Mouse (Mus musculus) limb, embryonic 11.5 days (tissue): ENCODE data around the gene Nr6a1. TPM values are rescaled to one million over a fixed set of nuclear protein-coding genes. Genes with fewer than 3 reads are reported as not detected.
A peak's percentile ranks its signal among the peaks of the same experiment; 100 is the strongest.

Experiments
- ATAC-seq: fragments of 200-750 bp; cut with Nextera tagmentation; 2 replicates; pipeline ENCODE4 v1.8.0; 2017; ENCODE audit warnings: low read depth; ENCODE audit not compliant: insufficient number of reproducible peaks, low FRiP score, low TSS enrichment
- DNase-seq: peaks from one replicate; pipeline ENCODE4 v3.0.0-alpha.2; 2015; ENCODE audit warnings: low spot score
- H3K27ac ChIP-seq: fragments of 300-500 bp; sonication (generic); replicated peaks from 2 replicates; pipeline ENCODE4 v1.5.1; 2014; ENCODE audit warnings: low read depth, mild to moderate bottlenecking, low read length
- H3K27me3 ChIP-seq: fragments of 300-500 bp; sonication (generic); 2 replicates; pipeline ENCODE4 v1.6.1; 2014; ENCODE audit warnings: mild to moderate bottlenecking, low read length, mixed read lengths; ENCODE audit not compliant: control insufficient read depth, insufficient read depth
- H3K36me3 ChIP-seq: fragments of 300-500 bp; sonication (generic); 2 replicates; pipeline ENCODE4 v1.6.1; 2014; ENCODE audit warnings: mild to moderate bottlenecking, low read length, moderate library complexity, mixed read lengths; ENCODE audit not compliant: control insufficient read depth, insufficient read depth
- H3K4me1 ChIP-seq: fragments of 300-500 bp; sonication (generic); 2 replicates; pipeline ENCODE4 v1.6.1; 2014; ENCODE audit warnings: low read length, mixed read lengths; ENCODE audit not compliant: control insufficient read depth, insufficient read depth
- H3K4me2 ChIP-seq: fragments of 300-500 bp; sonication (generic); 2 replicates; pipeline ENCODE4 v1.6.1; 2014; ENCODE audit warnings: low read depth, mild to moderate bottlenecking, moderate library complexity; ENCODE audit not compliant: severe bottlenecking
- H3K4me3 ChIP-seq: fragments of 300-500 bp; sonication (generic); 2 replicates; pipeline ENCODE4 v1.5.1; 2014; ENCODE audit warnings: low read depth, low read length
- H3K9ac ChIP-seq: fragments of 300-500 bp; sonication (generic); 2 replicates; pipeline ENCODE4 v1.6.1; 2014; ENCODE audit warnings: mild to moderate bottlenecking, low read length
- H3K9me3 ChIP-seq: fragments of 300-500 bp; sonication (generic); 2 replicates; pipeline ENCODE4 v1.6.1; 2016; ENCODE audit warnings: low read length; ENCODE audit not compliant: control insufficient read depth
- WGBS: fragments of 180-500 bp; shearing (Covaris S2); extraction: QIAGEN DNeasy Blood & Tissue Kit; methylation state at CpG from one replicate; pipeline ENCODE4 v1.1.7; 2014; 5-methylcytosine and 5-hydroxymethylcytosine counted together
- polyA plus RNA-seq: library from polyadenylated mRNA; unstranded; fragments of >200 nt; fragmentation: Nextera tagmentation; extraction: Ambion mirVana; gene quantifications from 2 replicates; pipeline ENCODE4 v1.2.1, GENCODE M21; 2014

Nr6a1 gene
- polyA plus RNA-seq, 1 experiment from 2014 or later, result 1.3 TPM

DNA sequence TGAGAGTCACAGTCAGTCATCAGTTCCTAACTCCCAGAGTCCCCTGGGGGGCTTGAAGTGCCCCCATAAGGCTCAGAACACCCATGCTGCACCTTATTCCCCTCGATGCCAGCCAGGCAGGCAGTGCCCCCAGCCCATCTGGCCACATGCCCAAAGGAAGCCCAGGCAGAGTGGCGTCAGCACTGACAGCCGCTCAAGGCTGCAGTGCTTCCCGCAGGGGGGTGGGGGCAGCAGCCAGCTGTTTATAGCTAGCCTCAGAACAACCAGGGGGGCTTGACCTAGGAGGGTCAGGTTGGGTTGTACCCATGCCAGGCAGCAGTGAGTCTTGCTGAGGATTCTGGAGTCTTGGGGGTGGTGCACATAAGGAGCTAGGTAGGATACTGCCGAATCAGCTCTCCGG is 220.8 kb downstream of the Nr6a1 start:
- Histone ChIP-seq H3K4me2 (no peak overlapping the region), H3K9ac (no peak overlapping the region), H3K36me3 (no peaks in the 10 kb centered on the region), H3K4me1 (peaks cover 3% of the 10 kb centered on the region; the same call in 1 of the 2 replicates), H3K4me3 (no peak overlapping the region), H3K27me3 (peaks cover 64% of the 10 kb centered on the region), H3K9me3 (no peaks in the 10 kb centered on the region), H3K27ac (no peak overlapping the region)
- no peak for DNase-seq
- WGBS, result 38% methylated on average over 6 of the region's 6 CpGs
- no peak for ATAC-seq

DNA sequence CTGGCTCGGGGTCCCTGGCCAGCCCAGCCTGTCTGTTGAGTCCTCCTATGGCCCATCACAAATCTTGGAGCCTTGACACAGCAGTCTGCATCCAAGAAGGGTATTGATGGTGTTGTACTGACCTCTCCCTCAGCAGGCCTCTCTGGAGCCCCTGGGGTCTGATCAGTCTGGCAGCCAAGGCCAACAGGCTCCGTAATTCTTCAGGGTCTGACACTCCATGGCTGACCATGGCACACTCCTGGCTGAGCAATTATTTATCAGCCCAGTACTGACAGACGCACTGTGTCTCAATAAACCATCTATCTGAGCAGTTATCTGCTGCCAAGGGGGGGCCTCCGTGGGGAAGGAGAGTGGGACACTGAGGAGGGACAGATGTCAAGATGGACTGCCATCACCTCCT is 222.5 kb downstream of the Nr6a1 start:
- Histone ChIP-seq H3K9ac (no peak overlapping the region), H3K4me2 (no peak overlapping the region), H3K4me3 (no peak overlapping the region), H3K36me3 (no peaks in the 10 kb centered on the region), H3K9me3 (no peaks in the 10 kb centered on the region), H3K27ac (no peak overlapping the region), H3K4me1 (no peaks in the 10 kb centered on the region), H3K27me3 (peaks cover 49% of the 10 kb centered on the region)
- DNase-seq (no peak), ATAC-seq (no peak)
- 67% methylated on average over 4 of the region's 4 CpGs for whole genome bisulfite sequencing

DNA sequence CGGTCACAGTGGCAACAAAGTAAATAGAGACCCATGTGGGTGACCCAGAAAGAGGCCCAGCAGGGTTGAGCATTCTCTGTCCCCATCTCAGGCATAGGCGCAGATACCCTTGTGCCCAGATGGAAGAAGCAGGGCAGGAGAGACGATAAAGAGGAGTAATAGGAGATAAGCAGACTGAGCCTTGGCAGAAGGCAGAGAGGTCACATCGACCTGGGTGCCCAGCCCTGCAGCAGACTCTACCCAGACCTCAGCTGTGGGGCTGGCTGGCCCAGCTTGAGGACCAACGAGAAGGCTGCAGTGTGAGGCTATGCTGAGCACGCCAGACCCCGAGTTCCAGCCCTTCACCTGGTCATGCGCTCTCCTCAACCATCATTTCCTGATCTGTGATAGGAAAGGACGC is 223.2 kb downstream of the Nr6a1 start:
- ATAC-seq (no peak), DNase-seq (no peak)
- Histone ChIP-seq H3K27me3 (peaks cover 42% of the 10 kb centered on the region), H3K4me1 (no peaks in the 10 kb centered on the region), H3K9me3 (no peaks in the 10 kb centered on the region), H3K9ac (no peak overlapping the region), H3K4me2 (no peak overlapping the region), H3K27ac (no peak overlapping the region), H3K4me3 (no peak overlapping the region), H3K36me3 (no peaks in the 10 kb centered on the region)
- 79% methylated on average over 9 of the region's 9 CpGs for WGBS

DNA sequence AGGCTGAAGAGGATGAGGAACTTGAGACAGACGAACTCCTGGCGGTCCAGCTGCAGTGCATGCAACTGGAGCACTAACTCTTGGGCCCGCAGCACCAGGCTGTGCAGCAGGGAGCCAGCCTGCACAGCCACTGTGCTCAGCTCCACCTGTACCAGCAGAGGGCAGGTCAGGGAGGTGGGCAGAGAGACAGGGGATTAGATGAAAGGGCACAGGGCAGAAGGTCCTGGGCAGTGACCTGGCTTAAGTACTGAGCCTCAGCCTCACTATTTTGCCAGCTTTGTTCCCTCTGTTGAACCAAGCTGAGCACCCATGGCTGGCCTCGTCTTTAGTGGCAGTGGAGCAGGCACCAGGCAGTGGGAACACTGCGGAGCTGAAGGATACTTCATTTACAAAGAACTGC is 227.3 kb downstream of the Nr6a1 start:
- 72% methylated on average over 5 of the region's 5 CpGs for WGBS
- Histone ChIP-seq H3K27me3 (peaks cover 6% of the 10 kb centered on the region), H3K9ac (no peak overlapping the region), H3K4me2 (no peak overlapping the region), H3K27ac (no peak overlapping the region), H3K4me3 (no peak overlapping the region), H3K9me3 (no peaks in the 10 kb centered on the region), H3K36me3 (no peaks in the 10 kb centered on the region), H3K4me1 (no peaks in the 10 kb centered on the region)
- no peak for DNase-seq
- ATAC-seq, result no peak

DNA sequence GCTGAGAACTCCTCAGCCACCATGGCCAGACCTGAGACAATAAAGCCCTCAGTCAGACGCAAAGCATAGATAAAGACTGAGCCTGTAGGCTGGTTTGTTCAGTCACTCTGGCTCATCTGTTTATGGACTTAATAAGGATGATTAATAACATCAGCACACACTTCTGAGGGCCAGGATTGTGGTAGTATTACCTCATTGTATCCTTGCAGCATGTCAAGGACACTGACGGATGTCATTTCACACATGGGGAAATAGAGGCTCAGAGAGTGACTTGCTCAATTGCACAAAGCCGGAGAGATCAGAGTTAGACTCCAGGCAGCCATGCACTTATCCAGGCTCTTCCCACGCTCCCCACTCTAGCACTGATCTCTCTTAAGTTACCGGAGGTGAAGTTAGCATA is 228.9 kb downstream of the Nr6a1 start:
- Histone ChIP-seq H3K9me3 (no peaks in the 10 kb centered on the region), H3K4me1 (no peaks in the 10 kb centered on the region), H3K27me3 (peaks cover 2% of the 10 kb centered on the region; the same call in 1 of the 2 replicates), H3K9ac (no peak overlapping the region), H3K4me2 (no peak overlapping the region), H3K27ac (no peak overlapping the region), H3K4me3 (no peak overlapping the region), H3K36me3 (no peaks in the 10 kb centered on the region)
- ATAC-seq (no peak), DNase-seq (no peak)
- 86% methylated on average over 5 of the region's 5 CpGs for WGBS

DNA sequence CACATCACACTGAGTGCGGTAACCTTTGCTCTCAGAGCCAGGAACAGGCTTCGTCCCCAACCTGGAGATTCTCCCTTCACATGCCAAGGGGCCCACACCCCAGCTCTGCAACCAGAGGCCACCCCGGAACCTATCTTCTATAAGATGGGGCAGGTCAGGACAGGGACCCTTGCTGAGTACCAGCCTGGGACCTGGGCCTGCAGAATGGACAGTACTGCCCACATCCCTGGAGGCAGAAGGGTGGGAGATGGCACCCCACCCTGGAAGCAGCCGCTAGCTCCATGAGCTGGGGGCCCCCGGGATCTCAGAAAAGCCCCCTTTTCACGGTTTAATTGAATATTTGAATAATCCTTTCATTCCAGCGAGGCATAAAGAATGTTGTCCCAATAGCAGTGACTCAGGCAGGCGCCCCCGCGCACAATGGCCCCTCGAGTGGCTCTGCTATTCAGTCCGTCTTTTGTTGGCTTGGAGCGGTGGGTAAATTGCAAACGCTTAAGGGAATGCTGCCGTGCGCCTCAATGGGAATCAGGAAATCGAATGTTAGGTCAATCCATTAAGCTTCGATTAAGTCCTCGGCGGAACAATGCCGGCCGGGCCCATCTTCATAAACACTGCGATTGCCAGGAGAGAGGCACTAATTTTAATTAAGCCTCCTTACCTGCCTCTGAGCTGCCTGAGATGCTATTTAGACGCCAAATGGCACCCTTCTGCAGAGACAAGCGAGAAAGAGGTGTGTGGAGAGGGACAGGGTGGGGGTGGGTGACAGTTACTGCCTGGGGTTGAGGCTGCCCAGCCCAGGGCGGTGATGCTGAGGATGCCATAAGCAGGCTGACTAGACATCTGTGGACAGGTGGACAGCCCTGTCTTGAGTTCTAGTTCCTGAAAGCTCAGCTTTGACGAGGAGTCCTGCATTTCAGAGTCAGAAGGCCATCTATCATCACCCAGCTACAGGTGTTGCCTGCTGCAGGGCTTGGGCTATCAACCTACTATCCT is 230.1 kb downstream of the Nr6a1 start:
- Histone ChIP-seq H3K36me3 (no peaks in the 10 kb centered on the region), H3K27ac (no peak overlapping the region), H3K9ac (no peak overlapping the region), H3K4me1 (no peaks in the 10 kb centered on the region), H3K4me2 (no peak overlapping the region), H3K9me3 (no peaks in the 10 kb centered on the region), H3K27me3 (peaks cover 2% of the 10 kb centered on the region; the same call in 1 of the 2 replicates), H3K4me3 (no peak overlapping the region)
- ATAC-seq, result no peak
- WGBS, result 63% methylated on average over 27 of the region's 27 CpGs
- no peak for DNase-seq

DNA sequence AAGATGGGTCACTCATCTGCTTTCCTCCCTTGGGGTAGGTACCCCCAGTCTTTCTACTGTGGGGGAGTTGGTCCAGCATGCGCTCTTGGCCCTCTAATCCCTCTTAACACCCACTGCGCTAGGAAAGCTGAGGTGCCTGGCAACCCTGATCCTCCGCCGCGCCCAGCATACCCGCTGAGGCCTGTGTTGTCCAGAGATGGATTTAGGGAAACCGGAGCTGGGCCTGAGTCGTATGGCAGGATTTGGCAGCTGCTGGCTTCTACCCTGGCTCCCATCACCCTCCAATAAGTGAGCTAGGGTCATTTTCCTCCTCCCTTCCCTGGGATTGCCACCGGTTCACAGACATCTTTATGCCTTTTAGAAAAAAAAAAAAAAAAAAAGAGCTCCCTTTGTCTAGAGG is 231.7 kb downstream of the Nr6a1 start:
- ATAC-seq (no peak), DNase-seq (no peak)
- Histone ChIP-seq H3K9me3 (no peaks in the 10 kb centered on the region), H3K4me2 (no peak overlapping the region), H3K36me3 (no peaks in the 10 kb centered on the region), H3K27ac (no peak overlapping the region), H3K4me3 (no peak overlapping the region), H3K4me1 (no peaks in the 10 kb centered on the region), H3K27me3 (peaks cover 2% of the 10 kb centered on the region; the same call in 1 of the 2 replicates), H3K9ac (no peak overlapping the region)
- 62% methylated on average over 9 of the region's 9 CpGs for WGBS

DNA sequence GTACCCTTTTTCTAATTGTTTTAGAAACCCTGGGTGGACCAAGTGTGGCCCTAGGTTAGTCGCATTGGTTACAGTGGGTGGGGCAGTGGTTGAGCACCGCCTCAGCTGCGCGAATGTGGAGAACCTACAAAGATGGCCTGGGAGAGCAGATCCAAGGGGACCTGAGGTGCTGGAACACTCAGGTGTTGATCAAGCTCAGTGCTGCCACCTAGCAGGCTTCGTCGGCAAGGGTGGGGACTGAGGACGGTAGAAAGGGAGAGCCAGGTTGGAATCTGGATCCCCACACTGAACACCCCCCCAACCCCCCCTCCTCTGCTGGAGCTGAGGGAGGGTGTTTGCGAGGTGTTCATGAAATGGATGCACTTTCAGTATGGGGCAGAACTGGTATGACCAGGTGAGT is 235.9 kb downstream of the Nr6a1 start:
- Histone ChIP-seq H3K9ac (no peak overlapping the region), H3K4me2 (no peak overlapping the region), H3K27me3 (no peaks in the 10 kb centered on the region), H3K27ac (no peak overlapping the region), H3K4me1 (0 out of 2 replicates have a peak, but pooled peaks cover 3% of the 10 kb centered on the region), H3K36me3 (no peaks in the 10 kb centered on the region), H3K4me3 (no peak overlapping the region), H3K9me3 (no peaks in the 10 kb centered on the region)
- DNase-seq, result peak; percentile 83
- no peak for ATAC-seq
- 14% methylated on average over 8 of the region's 8 CpGs for WGBS
